Mouse (Mus musculus): Measurements from ENCODE around the gene Sfxn3. TPM values are rescaled to one million over a fixed set of nuclear protein-coding genes. Genes with fewer than 3 reads are reported as not detected.

Gene Sfxn3
- polyA plus RNA-seq, 1 experiment: 84.2 TPM

- no peak for TF ChIP-seq CTCF (IDR thresholded peaks at IDR 0.05; ENCODE audit: insufficient read depth, low read length)
- TF ChIP-seq POLR2A (IDR thresholded peaks at IDR 0.05; ENCODE audit: borderline replicate concordance, extremely low read depth, low read depth, low read length): no peak
- 50% methylated on average over 17 of the region's 17 CpGs for WGBS
- no peak for DNase-seq
- Histone ChIP-seq H3K4me1 (ENCODE audit: control insufficient read depth, insufficient read depth, low read length) (no peaks in the 10 kb centered on the region), H3K4me3 (replicated peaks; ENCODE audit: extremely low read depth, low read depth, low read length) (no peak overlapping the region)
Measured at GRCm38 (mm10) chr19:45067170-45067569, 19.9 kb downstream of the Sfxn3 start.

GRCm38 (mm10) chr19:45067758-45068510 lies 20.6 kb downstream of the Sfxn3 start:
- Histone ChIP-seq H3K4me1 (ENCODE audit: control insufficient read depth, insufficient read depth, low read length) (no peaks in the 10 kb centered on the region), H3K4me3 (replicated peaks; ENCODE audit: extremely low read depth, low read depth, low read length) (no peak overlapping the region)
- TF ChIP-seq CTCF (IDR thresholded peaks at IDR 0.05; ENCODE audit: insufficient read depth, low read length) (no peak), POLR2A (IDR thresholded peaks at IDR 0.05; ENCODE audit: borderline replicate concordance, extremely low read depth, low read depth, low read length) (no peak)
- 83% methylated on average over 7 of the region's 7 CpGs for WGBS
- DNase-seq: no peak

- WGBS: 7% methylated on average over 20 of the region's 20 CpGs
Measured at GRCm38 (mm10) chr19:45073871-45074542, 26.7 kb downstream of the Sfxn3 start.

GRCm38 (mm10) chr19:45074580-45075322 lies 27.4 kb downstream of the Sfxn3 start, which contains the start of gene Kazald1:
Gene Kazald1 (plus strand): TSS chr19:45075241.
- peaks cover 4% of the 10 kb centered on the region for H3K4me1 ChIP-seq (ENCODE audit: control insufficient read depth, insufficient read depth, low read length)
- WGBS: under 1% methylated on average over 45 of the region's 45 CpGs
- H3K4me3 ChIP-seq (replicated peaks; ENCODE audit: extremely low read depth, low read depth, low read length): peak within 1 kb of the TSS; percentile 98
- peak; percentile 98 for DNase-seq
- TF ChIP-seq POLR2A (IDR thresholded peaks at IDR 0.05; ENCODE audit: borderline replicate concordance, extremely low read depth, low read depth, low read length) (peak; percentile 93; the same call in 1 of the 2 replicates), CTCF (IDR thresholded peaks at IDR 0.05; ENCODE audit: insufficient read depth, low read length) (no peak)

More at GRCm38 (mm10) chr19:45073871-45074542, 26.7 kb downstream of the Sfxn3 start:
- peak overlapping the region; percentile 98 for H3K4me3 ChIP-seq (replicated peaks; ENCODE audit: extremely low read depth, low read depth, low read length)
- DNase-seq: peak; percentile 86
- TF ChIP-seq POLR2A (IDR thresholded peaks at IDR 0.05; ENCODE audit: borderline replicate concordance, extremely low read depth, low read depth, low read length): no peak
- peak; percentile 93 for TF ChIP-seq CTCF (IDR thresholded peaks at IDR 0.05; ENCODE audit: insufficient read depth, low read length)
- H3K4me1 ChIP-seq (ENCODE audit: control insufficient read depth, insufficient read depth, low read length): peaks cover 4% of the 10 kb centered on the region

DNA sequence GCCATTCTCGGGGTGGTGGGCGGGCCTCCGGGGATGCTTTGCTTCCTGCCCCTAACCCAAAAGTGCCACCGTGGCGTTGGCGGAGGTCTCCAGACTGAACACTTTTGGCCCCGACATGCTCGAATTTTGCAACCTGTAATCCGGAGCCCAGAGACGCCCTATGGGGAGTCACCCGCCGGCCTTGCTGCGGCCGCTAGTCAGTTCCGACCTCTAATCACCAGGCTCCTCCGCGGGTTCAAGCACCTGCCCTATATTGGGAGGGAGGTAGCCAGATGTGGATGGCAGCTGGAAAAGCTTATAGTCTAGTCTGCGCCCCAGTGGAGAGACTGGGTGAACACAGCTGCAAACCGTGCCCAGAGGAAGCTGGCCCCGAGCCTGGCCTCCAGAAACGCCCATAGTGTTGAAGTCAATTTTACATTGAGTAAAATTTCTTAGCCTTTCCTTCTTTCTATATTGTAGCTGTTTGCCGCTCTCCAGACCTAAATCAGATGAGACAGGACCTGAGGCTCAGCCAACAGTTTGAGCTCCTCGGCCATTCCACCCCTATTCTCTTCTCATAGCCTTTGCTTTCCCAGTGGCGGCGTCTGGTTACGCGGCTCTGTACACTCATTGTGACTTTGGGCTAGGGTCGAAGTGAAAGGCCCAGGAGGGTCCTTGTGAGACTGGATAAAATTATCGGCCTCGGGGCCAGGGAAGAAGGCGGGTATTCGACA lies 28.2 kb downstream of the Sfxn3 start:
- 1% methylated on average over 32 of the region's 32 CpGs for WGBS
- peak; percentile 36 for DNase-seq
- Histone ChIP-seq H3K4me3 (replicated peaks; ENCODE audit: extremely low read depth, low read depth, low read length) (peak overlapping the region; percentile 74), H3K4me1 (ENCODE audit: control insufficient read depth, insufficient read depth, low read length) (peaks cover 4% of the 10 kb centered on the region)
- peak; percentile 2; the same call in 1 of the 2 replicates for TF ChIP-seq POLR2A (IDR thresholded peaks at IDR 0.05; ENCODE audit: borderline replicate concordance, extremely low read depth, low read depth, low read length)
- TF ChIP-seq CTCF (IDR thresholded peaks at IDR 0.05; ENCODE audit: insufficient read depth, low read length): no peak

DNA sequence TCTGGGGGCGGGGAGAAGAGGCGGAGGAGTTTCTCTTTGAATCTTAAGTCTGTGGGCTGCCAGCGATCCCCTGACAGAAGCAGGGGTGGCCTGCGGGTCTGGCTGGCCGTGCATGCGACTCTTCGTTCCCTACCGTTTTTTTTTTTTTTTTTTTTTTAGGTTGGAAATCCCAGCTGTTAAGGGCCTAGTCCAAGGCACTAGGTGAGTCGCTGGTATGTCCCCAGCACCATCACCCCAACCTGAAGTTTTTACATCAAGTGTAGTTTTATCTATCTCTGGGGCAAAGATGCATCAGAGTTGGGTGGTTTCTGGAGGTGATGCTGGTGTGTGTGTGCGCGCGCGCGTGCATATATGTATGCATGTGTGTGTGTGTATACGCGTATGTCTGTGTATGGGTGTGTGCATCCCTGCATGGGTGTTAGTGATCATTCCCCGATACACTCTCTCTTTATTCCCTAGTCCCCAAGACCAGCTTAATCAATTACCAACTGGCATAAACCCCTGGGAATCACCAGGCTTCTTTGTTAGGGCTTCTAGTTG lies 28.8 kb downstream of the Sfxn3 start:
- DNase-seq: no peak
- Histone ChIP-seq H3K4me1 (ENCODE audit: control insufficient read depth, insufficient read depth, low read length) (peaks cover 4% of the 10 kb centered on the region), H3K4me3 (replicated peaks; ENCODE audit: extremely low read depth, low read depth, low read length) (peak overlapping the region; percentile 74)
- 23% methylated on average over 17 of the region's 17 CpGs for WGBS
- 0 out of 2 replicates have a peak, but pooled peaks have one; percentile 4 for TF ChIP-seq POLR2A (IDR thresholded peaks at IDR 0.05; ENCODE audit: borderline replicate concordance, extremely low read depth, low read depth, low read length)
- no peak for TF ChIP-seq CTCF (IDR thresholded peaks at IDR 0.05; ENCODE audit: insufficient read depth, low read length)

DNA sequence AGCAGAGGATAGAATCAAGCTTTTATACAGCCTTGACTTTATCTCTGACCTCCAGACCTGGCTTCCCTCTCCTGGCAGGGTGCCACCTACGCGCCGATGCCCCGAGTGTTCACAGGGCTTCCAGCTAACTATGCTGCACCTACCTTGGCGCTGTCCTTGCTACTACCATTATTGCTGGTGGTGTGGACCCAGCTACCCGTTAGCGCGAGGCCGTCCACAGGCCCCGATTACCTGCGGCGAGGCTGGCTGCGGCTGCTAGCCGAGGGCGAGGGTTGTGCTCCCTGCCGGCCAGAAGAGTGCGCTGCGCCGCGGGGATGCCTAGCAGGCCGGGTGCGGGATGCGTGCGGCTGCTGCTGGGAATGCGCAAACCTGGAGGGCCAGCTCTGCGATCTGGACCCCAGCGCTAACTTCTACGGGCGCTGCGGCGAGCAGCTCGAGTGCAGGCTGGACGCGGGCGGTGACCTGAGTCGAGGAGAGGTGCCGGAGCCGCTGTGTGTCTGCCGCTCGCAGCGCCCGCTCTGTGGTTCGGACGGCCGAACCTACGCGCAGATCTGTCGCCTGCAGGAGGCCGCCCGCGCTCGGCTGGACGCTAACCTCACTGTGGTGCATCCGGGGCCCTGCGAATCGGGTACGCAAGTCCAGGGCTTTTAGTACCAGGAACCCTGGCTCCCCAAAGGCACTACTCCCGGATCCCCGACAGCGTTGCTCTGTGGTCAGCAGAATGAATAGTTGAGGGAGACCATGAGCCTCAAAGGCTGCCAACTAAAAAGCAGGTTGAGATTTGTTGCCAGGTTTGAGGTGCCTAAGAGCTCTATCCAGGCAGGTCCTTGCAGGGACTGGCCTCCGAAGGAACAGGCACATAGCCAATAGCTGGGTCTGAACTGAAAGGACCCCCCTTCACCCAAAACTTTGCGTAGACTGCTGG lies 29.5 kb downstream of the Sfxn3 start:
- H3K4me1 ChIP-seq (ENCODE audit: control insufficient read depth, insufficient read depth, low read length): peaks cover 4% of the 10 kb centered on the region
- 0 out of 2 replicates have a peak, but pooled peaks have one; percentile 0 for TF ChIP-seq POLR2A (IDR thresholded peaks at IDR 0.05; ENCODE audit: borderline replicate concordance, extremely low read depth, low read depth, low read length)
- TF ChIP-seq CTCF (IDR thresholded peaks at IDR 0.05; ENCODE audit: insufficient read depth, low read length): peak; percentile 30; the same call in 1 of the 2 replicates
- DNase-seq: peak; percentile 76
- WGBS: 3% methylated on average over 62 of the region's 62 CpGs
- H3K4me3 ChIP-seq (replicated peaks; ENCODE audit: extremely low read depth, low read depth, low read length): peak overlapping the region; percentile 70

Data from lung, adult 2 months (tissue).